Mouse (Mus musculus) granulocyte monocyte progenitor cell, adult 5-6 weeks (primary cell): ENCODE data around the gene BC049715. TPM values are rescaled to one million over a fixed set of nuclear protein-coding genes. Genes with fewer than 3 reads are reported as not detected.
A peak's percentile ranks its signal among the peaks of the same experiment; 100 is the strongest.

ENCODE experiments used
- ATAC-seq: replicated peaks from 2 replicates; pipeline ENCODE4 v1.8.0; 2016; ENCODE audit warnings: mild to moderate bottlenecking, moderate TSS enrichment, inconsistent platforms; ENCODE audit not compliant: poor library complexity, severe bottlenecking
- total RNA-seq, 2 experiments: library from RNA; stranded (forward) in 1 of 2; stranded (reverse) in 1 of 2; fragments of 200-712, 200-1000 nt in 1 of 2; fragments of >200 nt in 1 of 2; fragmentation: Nextera tagmentation in 1 of 2; gene quantifications; 2 replicates each; pipeline ENCODE4 v1.2.3; 2014 to 2017

The BC049715 gene
- total RNA-seq, 2 experiments from 2014 or later = 1.1 to 3.9 TPM

GRCm38 (mm10) chr6:136807395-136808013 is 19.9 kb upstream of the BC049715 start:
- no peak for ATAC-seq

- peak; percentile 52 for ATAC-seq
These were observed 19.4 kb upstream of the BC049715 start, which contains the start of gene H2afj for GRCm38 (mm10) chr6:136808014-136808417. H2afj (plus strand) TSS chr6:136808244.

- peak; percentile 20 for ATAC-seq
These were observed 18.8 kb upstream of the BC049715 start for GRCm38 (mm10) chr6:136808631-136809046.

GRCm38 (mm10) chr6:136809077-136809476 is 18.3 kb upstream of the BC049715 start:
- peak; percentile 49 for ATAC-seq

GRCm38 (mm10) chr6:136809673-136810072 is 17.8 kb upstream of the BC049715 start:
- ATAC-seq = no peak

GRCm38 (mm10) chr6:136811196-136811595 is 16.2 kb upstream of the BC049715 start:
- ATAC-seq = no peak

GRCm38 (mm10) chr6:136813117-136813516 is 14.3 kb upstream of the BC049715 start:
- no peak for ATAC-seq

- peak; percentile 61 for ATAC-seq
These were observed 12.0 kb upstream of the BC049715 start for GRCm38 (mm10) chr6:136815381-136815780.

- no peak for ATAC-seq
These were observed 10.6 kb upstream of the BC049715 start for GRCm38 (mm10) chr6:136816826-136817225.

GRCm38 (mm10) chr6:136817549-136817948 is 9.9 kb upstream of the BC049715 start:
- ATAC-seq = no peak

- no peak for ATAC-seq
These were observed 7.0 kb upstream of the BC049715 start for GRCm38 (mm10) chr6:136820381-136820780.

- ATAC-seq = no peak
These were observed 6.3 kb upstream of the BC049715 start for GRCm38 (mm10) chr6:136821086-136821485.

- no peak for ATAC-seq
These were observed 2.4 kb upstream of the BC049715 start for GRCm38 (mm10) chr6:136824987-136825386.

- peak; percentile 1; the same call in 1 of the 2 replicates for ATAC-seq
These were observed 310 bp upstream of the BC049715 start for GRCm38 (mm10) chr6:136827116-136827515.

GRCm38 (mm10) chr6:136827881-136828561 is 595 bp downstream of the BC049715 start, which contains the start of gene Wbp11:
Wbp11 (minus strand) TSS chr6:136828233.
- ATAC-seq = peak; percentile 91

- ATAC-seq = no peak
These were observed 1.3 kb downstream of the BC049715 start for GRCm38 (mm10) chr6:136828681-136829080.

- peak; percentile 47 for ATAC-seq
These were observed 4.3 kb downstream of the BC049715 start for GRCm38 (mm10) chr6:136831712-136832111.

GRCm38 (mm10) chr6:136835352-136835751 is 7.9 kb downstream of the BC049715 start, which contains the start of gene Smco3:
Smco3 (minus strand) TSS chr6:136835452.
- ATAC-seq = no peak

GRCm38 (mm10) chr6:136837323-136837722 is 9.9 kb downstream of the BC049715 start:
- no peak for ATAC-seq

- no peak for ATAC-seq
These were observed 17.5 kb downstream of the BC049715 start for GRCm38 (mm10) chr6:136844903-136845302.

GRCm38 (mm10) chr6:136845706-136846480 is 18.5 kb downstream of the BC049715 start:
- ATAC-seq = no peak
